Mouse (Mus musculus) olfactory bulb, adult 2 months (tissue): Measurements from ENCODE around the gene Atoh8.

ENCODE experiments used
- CTCF ChIP-seq: fragments of 200-500 bp; IDR thresholded peaks from 2 replicates; pipeline ENCODE4 v1.5.1; 2012; ENCODE audit warnings: low read depth, mild to moderate bottlenecking, low read length, moderate library complexity; ENCODE audit not compliant: insufficient read depth
- POLR2A ChIP-seq: fragments of 200-500 bp; IDR thresholded peaks from 2 replicates; pipeline ENCODE4 v1.6.1; 2012; ENCODE audit warnings: mild to moderate bottlenecking, low read depth, low read length, moderate library complexity; ENCODE audit not compliant: insufficient read depth

DNA sequence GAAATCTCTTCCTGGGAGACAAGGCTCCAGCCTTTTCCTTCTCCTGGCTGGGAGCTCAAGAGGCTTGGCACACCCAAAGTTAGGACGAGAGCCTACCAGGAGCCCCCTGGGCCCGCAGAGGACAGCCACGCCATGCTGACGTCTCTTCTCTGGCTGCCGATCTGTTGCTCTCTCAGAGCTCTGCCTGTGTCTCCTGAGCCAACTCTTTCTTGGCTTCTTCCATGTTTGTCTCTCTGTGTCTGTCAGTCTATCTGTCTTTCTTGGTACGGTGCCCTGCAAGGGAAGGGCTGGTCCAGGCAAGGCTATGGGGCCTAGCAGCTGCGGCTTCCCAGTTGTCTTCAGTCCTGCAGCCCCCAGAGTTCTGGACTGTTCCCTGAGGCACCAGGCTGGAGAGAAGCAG lies 24.6 kb downstream of the Atoh8 start:
- TF ChIP-seq CTCF: no peak
- TF ChIP-seq POLR2A: no peak
